8 mouse cellular contexts compared by ENCODE assay signal in genomic region chr9:94669791-94670577, GRCm38 (mm10). TPM values are rescaled to one million over a fixed set of nuclear protein-coding genes. Genes with fewer than 3 reads are reported as not detected.
DNase-seq lines count a peak whose midpoint lies in the region; ATAC-seq and TF ChIP-seq lines count a peak whose summit lies in the region.

Gene Slc9a9, plus strand, starts transcription at chr9:94669909.

- H3K9ac ChIP-seq in kidney, embryonic 14.5 days (ENCODE audit: low read depth, low read length): peak within 1 kb of the TSS; percentile 55
- H3K9ac ChIP-seq in limb, embryonic 14.5 days (ENCODE audit: low read depth, low read length, severe bottlenecking): peak within 1 kb of the TSS; percentile 56
- H3K9ac ChIP-seq in midbrain, embryonic 15.5 days: peak within 1 kb of the TSS; percentile 49

- no peaks in the 10 kb centered on the region for H3K27me3 ChIP-seq in kidney, embryonic 14.5 days (ENCODE audit: control insufficient read depth, insufficient read depth, low read length)
- no peaks in the 10 kb centered on the region for H3K27me3 ChIP-seq in limb, embryonic 14.5 days (ENCODE audit: control insufficient read depth, insufficient read depth, low read length)
- no peaks in the 10 kb centered on the region for H3K27me3 ChIP-seq in midbrain, embryonic 15.5 days (replicated peaks)

- H3K9me3 ChIP-seq in kidney, embryonic 14.5 days (ENCODE audit: control insufficient read depth, low read length): no peaks in the 10 kb centered on the region
- H3K9me3 ChIP-seq in limb, embryonic 14.5 days (ENCODE audit: control insufficient read depth, low read length): no peaks in the 10 kb centered on the region
- H3K9me3 ChIP-seq in midbrain, embryonic 15.5 days: no peaks in the 10 kb centered on the region

- H3K4me2 ChIP-seq in kidney, embryonic 14.5 days (replicated peaks; ENCODE audit: low read depth, low read length): peak within 1 kb of the TSS; percentile 79
- peak within 1 kb of the TSS; percentile 77 for H3K4me2 ChIP-seq in limb, embryonic 14.5 days (replicated peaks; ENCODE audit: low read depth, low read length, severe bottlenecking)
- H3K4me2 ChIP-seq in midbrain, embryonic 15.5 days: peak within 1 kb of the TSS; percentile 87

- no peak for TF ChIP-seq POLR2A in limb, embryonic 14.5 days (IDR thresholded peaks at IDR 0.05; ENCODE audit: borderline replicate concordance, extremely low read depth, insufficient read depth, insufficient read length)

- 0% methylated on average over 23 of the region's 23 CpGs for whole genome bisulfite sequencing in kidney, embryonic 14.5 days
- 1% methylated on average over 23 of the region's 23 CpGs for WGBS in limb, embryonic 14.5 days
- WGBS in midbrain, embryonic 15.5 days: 1% methylated on average over 23 of the region's 23 CpGs

- DNase-seq in urinary bladder, postnatal 25 days (ENCODE audit: low spot score): peak; percentile 14
- DNase-seq in urinary bladder, adult 2 months (ENCODE audit: low spot score): no peak
- peak; percentile 23 for DNase-seq in embryo, embryonic 11.5 days (ENCODE audit: low read depth, low spot score)
- DNase-seq in limb, embryonic 14.5 days (ENCODE audit: low spot score): peak; percentile 57
- DNase-seq in testis, postnatal 14 days (ENCODE audit: low spot score): peak; percentile 38

- peak within 1 kb of the TSS; percentile 55 for H3K4me3 ChIP-seq in kidney, embryonic 14.5 days (ENCODE audit: low read length)
- H3K4me3 ChIP-seq in limb, embryonic 14.5 days (replicated peaks; ENCODE audit: low read length): peak within 1 kb of the TSS; percentile 43
- peak within 1 kb of the TSS; percentile 52 for H3K4me3 ChIP-seq in midbrain, embryonic 15.5 days

- no peak within 1 kb of the TSS for H3K27ac ChIP-seq in kidney, embryonic 14.5 days (ENCODE audit: low read depth, low read length)
- no peak within 1 kb of the TSS for H3K27ac ChIP-seq in limb, embryonic 14.5 days (replicated peaks; ENCODE audit: low read depth, low read length)
- peak within 1 kb of the TSS; percentile 71 for H3K27ac ChIP-seq in midbrain, embryonic 15.5 days

- no peaks in the 10 kb centered on the region for H3K36me3 ChIP-seq in kidney, embryonic 14.5 days (ENCODE audit: control insufficient read depth, insufficient read depth, low read length)
- no peaks in the 10 kb centered on the region for H3K36me3 ChIP-seq in limb, embryonic 14.5 days (ENCODE audit: control insufficient read depth, insufficient read depth, low read length)
- H3K36me3 ChIP-seq in midbrain, embryonic 15.5 days (replicated peaks): no peaks in the 10 kb centered on the region

- peak; percentile 59 for ATAC-seq in granulocyte monocyte progenitor cell, adult 5-6 weeks (replicated peaks; ENCODE audit: poor library complexity, severe bottlenecking)
- peak; percentile 83 for ATAC-seq in kidney, embryonic 14.5 days (ENCODE audit: low FRiP score, low TSS enrichment)
- peak; percentile 89 for ATAC-seq in limb, embryonic 14.5 days (ENCODE audit: low FRiP score, low read depth)
- ATAC-seq in midbrain, embryonic 15.5 days (replicated peaks): peak; percentile 95

- no peaks in the 10 kb centered on the region for H3K4me1 ChIP-seq in kidney, embryonic 14.5 days (ENCODE audit: control insufficient read depth, insufficient read depth, low read length)
- H3K4me1 ChIP-seq in limb, embryonic 14.5 days (ENCODE audit: control insufficient read depth, insufficient read depth, low read length): peaks cover 10% of the 10 kb centered on the region; the same call in 1 of the 2 replicates
- peaks cover 19% of the 10 kb centered on the region for H3K4me1 ChIP-seq in midbrain, embryonic 15.5 days

RNA-seq across cellular contexts. Expression of gene Slc9a9, which starts in this region (rescaled TPM):
- 5.9 and 6.1 TPM in 2 replicates for polyA plus RNA-seq in urinary bladder, adult 2 months (2012; rRNA removed)
- total RNA-seq in granulocyte monocyte progenitor cell, adult 5-6 weeks (2014; fragmentation: Nextera tagmentation): 10.5 and 13.8 TPM in 2 replicates
- 7.6 and 11.1 TPM in 2 replicates for total RNA-seq in granulocyte monocyte progenitor cell, adult 5-6 weeks (2017)
- polyA plus RNA-seq in kidney, embryonic 14.5 days (2014; fragmentation: Nextera tagmentation; extraction: Ambion mirVana): 4.4 and 4.6 TPM in 2 replicates
- 3.4 and 3.7 TPM in 2 replicates for polyA plus RNA-seq in limb, embryonic 14.5 days (2012; rRNA removed)
- polyA plus RNA-seq in limb, embryonic 14.5 days (2014; fragmentation: Nextera tagmentation; extraction: Ambion mirVana): 5.1 and 6.0 TPM in 2 replicates
- polyA plus RNA-seq in midbrain, embryonic 15.5 days (2015; fragmentation: Nextera tagmentation; extraction: Ambion mirVana): 6.4 and 7.3 TPM in 2 replicates
